Comparison of ENCODE assay signal across 7 mouse cellular contexts in genomic region chr14:20703461-20703860, GRCm38 (mm10). TPM values are rescaled to one million over a fixed set of nuclear protein-coding genes. Genes with fewer than 3 reads are reported as not detected.
DNase-seq lines count a peak whose midpoint lies in the region; ATAC-seq and TF ChIP-seq lines count a peak whose summit lies in the region.
"Not testable (repeated sequence)": the region's sequence is repeated elsewhere in the genome, so short reads cannot be mapped to it uniquely, and the experiment has no call there.

No protein-coding gene starts in this region.

- H3K9me3 ChIP-seq in forebrain, embryonic 13.5 days (replicated peaks); heart, embryonic 16.5 days (replicated peaks; ENCODE audit: control insufficient read depth, low read length); intestine, postnatal 0 days (ENCODE audit: control insufficient read depth); limb, embryonic 15.5 days; lung, postnatal 0 days (ENCODE audit: low read length); neural tube, embryonic 12.5 days: not testable (repeated sequence)

- peak overlapping the region; percentile 86 for H3K9ac ChIP-seq in forebrain, embryonic 13.5 days
- H3K9ac ChIP-seq in heart, embryonic 16.5 days (ENCODE audit: low read length) = peak overlapping the region; percentile 97
- peak overlapping the region; percentile 82 for H3K9ac ChIP-seq in intestine, postnatal 0 days (ENCODE audit: low read depth, low read length)
- H3K9ac ChIP-seq in limb, embryonic 15.5 days = peak overlapping the region; percentile 74
- peak overlapping the region; percentile 76; the same call in 1 of the 2 replicates for H3K9ac ChIP-seq in lung, postnatal 0 days (replicated peaks; ENCODE audit: low read depth)
- peak overlapping the region; percentile 84 for H3K9ac ChIP-seq in neural tube, embryonic 12.5 days

- TF ChIP-seq CTCF in cerebellum, adult 2 months (IDR thresholded peaks at IDR 0.05; ENCODE audit: borderline replicate concordance, insufficient read depth, low read depth, low read length); intestine, postnatal 0 days (IDR thresholded peaks at IDR 0.05; ENCODE audit: low read depth); lung, postnatal 0 days (IDR thresholded peaks at IDR 0.05): not testable (repeated sequence)

- peaks cover 22% of the 10 kb centered on the region for H3K36me3 ChIP-seq in forebrain, embryonic 13.5 days (ENCODE audit: poor library complexity, severe bottlenecking)
- H3K36me3 ChIP-seq in heart, embryonic 16.5 days (ENCODE audit: control insufficient read depth, insufficient read depth); intestine, postnatal 0 days (ENCODE audit: control insufficient read depth, insufficient read depth); lung, postnatal 0 days (ENCODE audit: insufficient read depth, low read length): not testable (repeated sequence)
- H3K36me3 ChIP-seq in limb, embryonic 15.5 days = peaks cover 24% of the 10 kb centered on the region
- H3K36me3 ChIP-seq in neural tube, embryonic 12.5 days = peaks cover 11% of the 10 kb centered on the region; the same call in 1 of the 2 replicates

- H3K4me1 ChIP-seq in cerebellum, adult 2 months (ENCODE audit: control insufficient read depth, insufficient read depth, low read length); intestine, postnatal 0 days (replicated peaks; ENCODE audit: control insufficient read depth, insufficient read depth, low read length); lung, postnatal 0 days (ENCODE audit: insufficient read depth, low read depth, low read length): not testable (repeated sequence)
- peaks cover 51% of the 10 kb centered on the region for H3K4me1 ChIP-seq in forebrain, embryonic 13.5 days
- H3K4me1 ChIP-seq in heart, embryonic 16.5 days (ENCODE audit: control insufficient read depth, insufficient read depth, low read length) = peaks cover 35% of the 10 kb centered on the region
- peaks cover 28% of the 10 kb centered on the region for H3K4me1 ChIP-seq in limb, embryonic 15.5 days
- peaks cover 23% of the 10 kb centered on the region for H3K4me1 ChIP-seq in neural tube, embryonic 12.5 days

- not testable (repeated sequence) for ATAC-seq in forebrain, embryonic 13.5 days; heart, embryonic 16.5 days (replicated peaks; ENCODE audit: extremely low read depth, insufficient read depth, low FRiP score); intestine, postnatal 0 days; limb, embryonic 15.5 days (ENCODE audit: insufficient number of reproducible peaks, low FRiP score, low TSS enrichment, low read depth); lung, postnatal 0 days; neural tube, embryonic 12.5 days (ENCODE audit: low FRiP score, low read depth)

- not testable (repeated sequence) for H3K27me3 ChIP-seq in cerebellum, adult 2 months (ENCODE audit: control insufficient read depth, insufficient read depth, low read length); forebrain, embryonic 13.5 days; heart, embryonic 16.5 days (ENCODE audit: control insufficient read depth, insufficient read depth, low read length); intestine, postnatal 0 days (replicated peaks; ENCODE audit: control insufficient read depth, insufficient read depth, low read length); limb, embryonic 15.5 days; lung, postnatal 0 days (replicated peaks; ENCODE audit: insufficient read depth, low read length); neural tube, embryonic 12.5 days (replicated peaks)

- not testable (repeated sequence) for H3K27ac ChIP-seq in cerebellum, adult 2 months (ENCODE audit: insufficient read depth, low read length); lung, postnatal 0 days (ENCODE audit: low read length)
- peak overlapping the region; percentile 88 for H3K27ac ChIP-seq in forebrain, embryonic 13.5 days
- peak overlapping the region; percentile 92; the same call in 1 of the 2 replicates for H3K27ac ChIP-seq in heart, embryonic 16.5 days (ENCODE audit: low read length)
- H3K27ac ChIP-seq in intestine, postnatal 0 days (ENCODE audit: low read depth, low read length) = peak overlapping the region; percentile 91; the same call in 1 of the 2 replicates
- peak overlapping the region; percentile 93 for H3K27ac ChIP-seq in limb, embryonic 15.5 days
- peak overlapping the region; percentile 74 for H3K27ac ChIP-seq in neural tube, embryonic 12.5 days

- DNase-seq in cerebellum, adult 2 months; lung, postnatal 0 days (ENCODE audit: low spot score): not testable (repeated sequence)

- WGBS in cerebellum, adult 2 months = 6% methylated on average over 8 of the region's 8 CpGs
- 11% methylated on average over 8 of the region's 8 CpGs for WGBS in forebrain, embryonic 13.5 days
- WGBS in heart, embryonic 16.5 days = 10% methylated on average over 8 of the region's 8 CpGs
- WGBS in intestine, postnatal 0 days = 12% methylated on average over 8 of the region's 8 CpGs
- 8% methylated on average over 8 of the region's 8 CpGs for WGBS in limb, embryonic 15.5 days
- 9% methylated on average over 8 of the region's 8 CpGs for WGBS in lung, postnatal 0 days
- WGBS in neural tube, embryonic 12.5 days = 12% methylated on average over 8 of the region's 8 CpGs

- H3K4me2 ChIP-seq in forebrain, embryonic 13.5 days = peak overlapping the region; percentile 64
- peak overlapping the region; percentile 73 for H3K4me2 ChIP-seq in heart, embryonic 16.5 days (ENCODE audit: low read depth, low read length)
- peak overlapping the region; percentile 71 for H3K4me2 ChIP-seq in intestine, postnatal 0 days (replicated peaks; ENCODE audit: low read depth)
- peak overlapping the region; percentile 55 for H3K4me2 ChIP-seq in limb, embryonic 15.5 days
- H3K4me2 ChIP-seq in lung, postnatal 0 days (replicated peaks; ENCODE audit: low read depth, low read length) = peak overlapping the region; percentile 57
- peak overlapping the region; percentile 69 for H3K4me2 ChIP-seq in neural tube, embryonic 12.5 days (replicated peaks)

- not testable (repeated sequence) for TF ChIP-seq EP300 in lung, postnatal 0 days (IDR thresholded peaks at IDR 0.05)

- TF ChIP-seq POLR2A in cerebellum, adult 2 months (IDR thresholded peaks at IDR 0.05; ENCODE audit: borderline replicate concordance, insufficient read depth, low read length) = not testable (repeated sequence)

- H3K4me3 ChIP-seq in cerebellum, adult 2 months (replicated peaks; ENCODE audit: insufficient read depth, low read depth, low read length) = peak overlapping the region; percentile 98
- peak overlapping the region; percentile 73 for H3K4me3 ChIP-seq in forebrain, embryonic 13.5 days
- peak overlapping the region; percentile 96 for H3K4me3 ChIP-seq in heart, embryonic 16.5 days (ENCODE audit: low read length)
- peak overlapping the region; percentile 72 for H3K4me3 ChIP-seq in intestine, postnatal 0 days (ENCODE audit: low read depth, low read length)
- peak overlapping the region; percentile 73 for H3K4me3 ChIP-seq in limb, embryonic 15.5 days
- H3K4me3 ChIP-seq in lung, postnatal 0 days (ENCODE audit: low read depth, low read length) = peak overlapping the region; percentile 51
- peak overlapping the region; percentile 84 for H3K4me3 ChIP-seq in neural tube, embryonic 12.5 days

RNA-seq across cellular contexts. Expression of gene Chchd1, which starts 0.7 kb away (rescaled TPM):
- polyA plus RNA-seq in cerebellum, adult 2 months (2012; rRNA removed) = 109 and 115 TPM in 2 replicates
- polyA plus RNA-seq in forebrain, embryonic 13.5 days (2015; fragmentation: Nextera tagmentation; extraction: Ambion mirVana) = 235 and 281 TPM in 2 replicates
- polyA plus RNA-seq in heart, embryonic 16.5 days (2015; fragmentation: Nextera tagmentation; extraction: Ambion mirVana) = 175 and 177 TPM in 2 replicates
- 143 and 150 TPM in 2 replicates for polyA plus RNA-seq in intestine, postnatal 0 days (2015; fragmentation: Nextera tagmentation; extraction: Ambion mirVana)
- 144 and 165 TPM in 2 replicates for polyA plus RNA-seq in limb, embryonic 15.5 days (2015; fragmentation: Nextera tagmentation; extraction: Ambion mirVana)
- 109 and 114 TPM in 2 replicates for polyA plus RNA-seq in lung, postnatal 0 days (2015; fragmentation: Nextera tagmentation; extraction: Ambion mirVana)
- 219 and 228 TPM in 2 replicates for polyA plus RNA-seq in neural tube, embryonic 12.5 days (2016; fragmentation: Nextera tagmentation; extraction: Ambion mirVana)

RNA-seq across cellular contexts. Expression of gene Zswim8, which starts 3.9 kb away (rescaled TPM):
- polyA plus RNA-seq in cerebellum, adult 2 months (2012; rRNA removed) = 164 and 177 TPM in 2 replicates
- 40.8 and 44.2 TPM in 2 replicates for polyA plus RNA-seq in forebrain, embryonic 13.5 days (2015; fragmentation: Nextera tagmentation; extraction: Ambion mirVana)
- polyA plus RNA-seq in heart, embryonic 16.5 days (2015; fragmentation: Nextera tagmentation; extraction: Ambion mirVana) = 22.3 and 24.1 TPM in 2 replicates
- polyA plus RNA-seq in intestine, postnatal 0 days (2015; fragmentation: Nextera tagmentation; extraction: Ambion mirVana) = 15.0 and 19.0 TPM in 2 replicates
- polyA plus RNA-seq in limb, embryonic 15.5 days (2015; fragmentation: Nextera tagmentation; extraction: Ambion mirVana) = 28.0 and 34.5 TPM in 2 replicates
- polyA plus RNA-seq in lung, postnatal 0 days (2015; fragmentation: Nextera tagmentation; extraction: Ambion mirVana) = 21.7 and 24.1 TPM in 2 replicates
- 53.3 and 57.7 TPM in 2 replicates for polyA plus RNA-seq in neural tube, embryonic 12.5 days (2016; fragmentation: Nextera tagmentation; extraction: Ambion mirVana)

RNA-seq across cellular contexts. Expression of gene Fut11, which starts 8.7 kb away (rescaled TPM):
- polyA plus RNA-seq in cerebellum, adult 2 months (2012; rRNA removed) = 15.9 and 17.1 TPM in 2 replicates
- polyA plus RNA-seq in forebrain, embryonic 13.5 days (2015; fragmentation: Nextera tagmentation; extraction: Ambion mirVana) = 18.9 and 19.9 TPM in 2 replicates
- polyA plus RNA-seq in heart, embryonic 16.5 days (2015; fragmentation: Nextera tagmentation; extraction: Ambion mirVana) = 20.5 and 20.6 TPM in 2 replicates
- polyA plus RNA-seq in intestine, postnatal 0 days (2015; fragmentation: Nextera tagmentation; extraction: Ambion mirVana) = 7.4 and 8.4 TPM in 2 replicates
- 31.9 and 33.5 TPM in 2 replicates for polyA plus RNA-seq in limb, embryonic 15.5 days (2015; fragmentation: Nextera tagmentation; extraction: Ambion mirVana)
- polyA plus RNA-seq in lung, postnatal 0 days (2015; fragmentation: Nextera tagmentation; extraction: Ambion mirVana) = 24.2 and 26.3 TPM in 2 replicates
- polyA plus RNA-seq in neural tube, embryonic 12.5 days (2016; fragmentation: Nextera tagmentation; extraction: Ambion mirVana) = 28.3 and 28.6 TPM in 2 replicates

RNA-seq across cellular contexts. Expression of gene Sec24c, which starts 29.4 kb away (rescaled TPM):
- 93.3 and 116 TPM in 2 replicates for polyA plus RNA-seq in cerebellum, adult 2 months (2012; rRNA removed)
- 75.9 and 84.7 TPM in 2 replicates for polyA plus RNA-seq in forebrain, embryonic 13.5 days (2015; fragmentation: Nextera tagmentation; extraction: Ambion mirVana)
- polyA plus RNA-seq in heart, embryonic 16.5 days (2015; fragmentation: Nextera tagmentation; extraction: Ambion mirVana) = 73.2 and 76.2 TPM in 2 replicates
- 51.0 and 53.8 TPM in 2 replicates for polyA plus RNA-seq in intestine, postnatal 0 days (2015; fragmentation: Nextera tagmentation; extraction: Ambion mirVana)
- 79.3 and 80.3 TPM in 2 replicates for polyA plus RNA-seq in limb, embryonic 15.5 days (2015; fragmentation: Nextera tagmentation; extraction: Ambion mirVana)
- 37.6 and 40.1 TPM in 2 replicates for polyA plus RNA-seq in lung, postnatal 0 days (2015; fragmentation: Nextera tagmentation; extraction: Ambion mirVana)
- polyA plus RNA-seq in neural tube, embryonic 12.5 days (2016; fragmentation: Nextera tagmentation; extraction: Ambion mirVana) = 90.8 and 99.7 TPM in 2 replicates

RNA-seq across cellular contexts. Expression of gene Ndst2, which starts 30.9 kb away (rescaled TPM):
- 37.9 and 43.2 TPM in 2 replicates for polyA plus RNA-seq in cerebellum, adult 2 months (2012; rRNA removed)
- 14.0 and 18.3 TPM in 2 replicates for polyA plus RNA-seq in forebrain, embryonic 13.5 days (2015; fragmentation: Nextera tagmentation; extraction: Ambion mirVana)
- 16.2 and 17.2 TPM in 2 replicates for polyA plus RNA-seq in heart, embryonic 16.5 days (2015; fragmentation: Nextera tagmentation; extraction: Ambion mirVana)
- 9.8 and 12.4 TPM in 2 replicates for polyA plus RNA-seq in intestine, postnatal 0 days (2015; fragmentation: Nextera tagmentation; extraction: Ambion mirVana)
- 33.7 and 34.2 TPM in 2 replicates for polyA plus RNA-seq in limb, embryonic 15.5 days (2015; fragmentation: Nextera tagmentation; extraction: Ambion mirVana)
- 12.9 and 15.6 TPM in 2 replicates for polyA plus RNA-seq in lung, postnatal 0 days (2015; fragmentation: Nextera tagmentation; extraction: Ambion mirVana)
- 22.0 and 23.4 TPM in 2 replicates for polyA plus RNA-seq in neural tube, embryonic 12.5 days (2016; fragmentation: Nextera tagmentation; extraction: Ambion mirVana)
